Comparison of ENCODE assay signal across 16 mouse cellular contexts in the genomic region with DNA sequence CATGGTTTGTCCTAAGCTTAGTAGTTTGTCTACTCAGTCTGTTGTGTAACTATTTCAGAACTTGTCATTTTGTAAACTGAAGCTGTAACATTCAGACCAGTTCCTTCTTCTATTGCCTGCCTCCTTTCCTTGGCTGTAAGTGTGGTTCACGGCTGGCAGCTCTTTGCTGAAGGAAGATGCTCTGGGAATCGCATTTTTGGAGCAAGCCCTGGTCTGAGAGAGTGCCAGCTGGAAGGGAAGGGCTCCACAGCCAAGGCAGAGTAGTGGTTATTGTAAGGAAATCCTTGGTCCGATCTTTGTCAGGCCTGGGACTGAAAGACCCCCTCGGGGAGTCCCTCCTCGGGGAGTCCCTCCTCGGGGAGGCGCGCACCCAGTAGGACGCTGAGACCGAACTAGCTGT. TPM values are rescaled to one million over a fixed set of nuclear protein-coding genes. Genes with fewer than 3 reads are reported as not detected.
DNase-seq lines count a peak whose midpoint lies in the region; ATAC-seq and TF ChIP-seq lines count a peak whose summit lies in the region.
"Had no signal": no experiment of that assay in that cellular context is flagged by ENCODE, and none has a peak within 500 bp of the region (broad histone marks: within the 10 kb centered on the region; RNA-seq: fewer than 3 reads in every experiment).

No protein-coding gene starts in this region.

- H3K4me1 ChIP-seq in heart, embryonic 13.5 days, result peaks cover 44% of the 10 kb centered on the region
- H3K4me1 ChIP-seq in heart, adult 2 months (ENCODE audit: control insufficient read depth, insufficient read depth, low read length), result no peaks in the 10 kb centered on the region
- H3K4me1 ChIP-seq in intestine, embryonic 16.5 days (ENCODE audit: control insufficient read depth, insufficient read depth, low read length), result no peaks in the 10 kb centered on the region
- no peaks in the 10 kb centered on the region for H3K4me1 ChIP-seq in hindbrain, embryonic 14.5 days (replicated peaks; ENCODE audit: control insufficient read depth, insufficient read depth, low read length)
- H3K4me1 ChIP-seq: limb, embryonic 15.5 days; midbrain, embryonic 13.5 days; neural tube, embryonic 12.5 days had no signal

- no peaks in the 10 kb centered on the region for H3K27me3 ChIP-seq in heart, embryonic 13.5 days (replicated peaks)
- no peaks in the 10 kb centered on the region for H3K27me3 ChIP-seq in heart, adult 2 months (ENCODE audit: control insufficient read depth, insufficient read depth, low read length)
- no peaks in the 10 kb centered on the region for H3K27me3 ChIP-seq in intestine, embryonic 16.5 days (replicated peaks; ENCODE audit: control insufficient read depth, insufficient read depth, low read length)
- H3K27me3 ChIP-seq in hindbrain, embryonic 14.5 days (ENCODE audit: control insufficient read depth, insufficient read depth, low read length), result no peaks in the 10 kb centered on the region
- H3K27me3 ChIP-seq: limb, embryonic 15.5 days; midbrain, embryonic 13.5 days; neural tube, embryonic 12.5 days had no signal

- ATAC-seq in heart, embryonic 13.5 days (ENCODE audit: extremely low read depth, insufficient number of reproducible peaks, low FRiP score, low TSS enrichment), result no peak
- peak; percentile 31; the same call in 1 of the 2 replicates for ATAC-seq in cerebellum, adult (ENCODE audit: insufficient number of reproducible peaks, low FRiP score, low TSS enrichment)
- ATAC-seq in intestine, embryonic 16.5 days, result no peak
- no peak for ATAC-seq in hindbrain, embryonic 14.5 days (ENCODE audit: low FRiP score)
- ATAC-seq: midbrain, embryonic 13.5 days had no signal

- intact Hi-C loops in heart, adult 2 months (cut with DNase I), result no loop called here

- H3K27ac ChIP-seq in heart, embryonic 13.5 days (replicated peaks), result peak overlapping the region; percentile 89
- H3K27ac ChIP-seq in heart, adult 2 months, result no peak overlapping the region
- no peak overlapping the region for H3K27ac ChIP-seq in intestine, embryonic 16.5 days (ENCODE audit: low read length)
- no peak overlapping the region for H3K27ac ChIP-seq in hindbrain, embryonic 14.5 days
- H3K27ac ChIP-seq: limb, embryonic 15.5 days; midbrain, embryonic 13.5 days; neural tube, embryonic 12.5 days had no signal

- H3K36me3 ChIP-seq in heart, embryonic 13.5 days, result peaks cover 97% of the 10 kb centered on the region
- H3K36me3 ChIP-seq in heart, adult 2 months (ENCODE audit: control insufficient read depth, insufficient read depth, low read length), result peaks cover 3% of the 10 kb centered on the region; the same call in 1 of the 2 replicates
- peaks cover 34% of the 10 kb centered on the region for H3K36me3 ChIP-seq in intestine, embryonic 16.5 days (ENCODE audit: control insufficient read depth, insufficient read depth, low read length)
- H3K36me3 ChIP-seq in hindbrain, embryonic 14.5 days (replicated peaks; ENCODE audit: control insufficient read depth, insufficient read depth), result peaks cover 82% of the 10 kb centered on the region

- no peak for TF ChIP-seq CTCF in heart, adult 2 months (IDR thresholded peaks at IDR 0.05)

- H3K4me2 ChIP-seq in heart, embryonic 13.5 days, result no peak overlapping the region
- H3K4me2 ChIP-seq in intestine, embryonic 16.5 days (ENCODE audit: low read depth, low read length), result no peak overlapping the region
- H3K4me2 ChIP-seq in hindbrain, embryonic 14.5 days (replicated peaks), result no peak overlapping the region
- H3K4me2 ChIP-seq: limb, embryonic 15.5 days; midbrain, embryonic 13.5 days; neural tube, embryonic 12.5 days had no signal

- WGBS in heart, embryonic 13.5 days, result 87% methylated on average over 10 of the region's 10 CpGs
- WGBS in heart, adult 2 months, result 94% methylated on average over 10 of the region's 10 CpGs
- WGBS in intestine, embryonic 16.5 days, result 94% methylated on average over 10 of the region's 10 CpGs
- 92% methylated on average over 10 of the region's 10 CpGs for WGBS in hindbrain, embryonic 14.5 days

- no peaks in the 10 kb centered on the region for H3K79me2 ChIP-seq in heart, adult 2 months (replicated peaks; ENCODE audit: control insufficient read depth, insufficient read depth, low read length)

- no peak overlapping the region for H3K4me3 ChIP-seq in heart, embryonic 13.5 days
- H3K4me3 ChIP-seq in heart, adult 2 months, result no peak overlapping the region
- no peak overlapping the region for H3K4me3 ChIP-seq in intestine, embryonic 16.5 days (ENCODE audit: low read length)
- H3K4me3 ChIP-seq in hindbrain, embryonic 14.5 days (replicated peaks; ENCODE audit: low read length), result no peak overlapping the region
- H3K4me3 ChIP-seq: limb, embryonic 15.5 days; midbrain, embryonic 13.5 days; neural tube, embryonic 12.5 days had no signal

- TF ChIP-seq EP300 in heart, adult 2 months (IDR thresholded peaks at IDR 0.05; ENCODE audit: insufficient read depth, low read depth, low read length), result no peak

- DNase-seq in heart, adult 2 months, result no peak
- DNase-seq in brain, adult 2 months (ENCODE audit: low read depth, low spot score), result peak; percentile 77
- peak; percentile 71 for DNase-seq in cerebellum, adult 9-11 months
- DNase-seq in hindbrain, embryonic 14.5 days (ENCODE audit: low spot score), result no peak
- DNase-seq: gastrocnemius, postnatal 36 days; heart, postnatal 36 days; kidney, adult 18-20 months; kidney, postnatal 10 days; layer of hippocampus, postnatal 36 days; lung, postnatal 14 days had no signal

- no peak for TF ChIP-seq POLR2A in heart, adult 2 months (IDR thresholded peaks at IDR 0.05; ENCODE audit: insufficient read depth, low read depth, low read length)

- H3K9me3 ChIP-seq in heart, embryonic 13.5 days, result no peaks in the 10 kb centered on the region
- H3K9me3 ChIP-seq in intestine, embryonic 16.5 days (ENCODE audit: control insufficient read depth, low read length), result no peaks in the 10 kb centered on the region
- H3K9me3 ChIP-seq in hindbrain, embryonic 14.5 days (ENCODE audit: control insufficient read depth, low read length), result no peaks in the 10 kb centered on the region
- H3K9me3 ChIP-seq: limb, embryonic 15.5 days; midbrain, embryonic 13.5 days; neural tube, embryonic 12.5 days had no signal

- H3K9ac ChIP-seq in heart, embryonic 13.5 days, result no peak overlapping the region
- no peak overlapping the region for H3K9ac ChIP-seq in heart, adult 2 months (ENCODE audit: low read depth, low read length)
- no peak overlapping the region for H3K9ac ChIP-seq in intestine, embryonic 16.5 days (ENCODE audit: low read depth, low read length)
- H3K9ac ChIP-seq in hindbrain, embryonic 14.5 days, result no peak overlapping the region
- H3K9ac ChIP-seq: limb, embryonic 15.5 days; midbrain, embryonic 13.5 days; neural tube, embryonic 12.5 days had no signal

RNA-seq across cellular contexts. Expression of gene Cmtr1, which starts 28.2 kb away (rescaled TPM):
- 87.9 and 91.2 TPM in 2 replicates for polyA plus RNA-seq in heart, embryonic 13.5 days (2015; fragmentation: Nextera tagmentation; extraction: Ambion mirVana)
- 10 to 100 TPM; 51.6 to 65.4 TPM for total RNA-seq in heart, adult 2 months (2021)
- polyA plus RNA-seq in heart, adult 2 months (2012; rRNA removed), result 24.0 and 42.2 TPM in 2 replicates
- polyA plus RNA-seq in intestine, embryonic 16.5 days (2015; fragmentation: Nextera tagmentation; extraction: Ambion mirVana), result 85.9 and 92.7 TPM in 2 replicates
- polyA plus RNA-seq in hindbrain, embryonic 14.5 days (2014; fragmentation: Nextera tagmentation; extraction: Ambion mirVana), result 103 and 109 TPM in 2 replicates

RNA-seq across cellular contexts. Expression of gene Ccdc167, which starts 28.2 kb away (rescaled TPM):
- polyA plus RNA-seq in heart, embryonic 13.5 days (2015; fragmentation: Nextera tagmentation; extraction: Ambion mirVana), result 14.4 and 14.6 TPM in 2 replicates
- total RNA-seq in heart, adult 2 months (2021), result 10 to 100 TPM; 11.4 to 11.8 TPM
- 6.9 and 11.1 TPM in 2 replicates for polyA plus RNA-seq in heart, adult 2 months (2012; rRNA removed)
- polyA plus RNA-seq in intestine, embryonic 16.5 days (2015; fragmentation: Nextera tagmentation; extraction: Ambion mirVana), result 10.2 and 12.4 TPM in 2 replicates
- 13.5 and 13.6 TPM in 2 replicates for polyA plus RNA-seq in hindbrain, embryonic 14.5 days (2014; fragmentation: Nextera tagmentation; extraction: Ambion mirVana)

Comparison
In these comparisons a context has a peak if more than half of its experiments do, and no peak if none do; other contexts are left out.
1. DNase-seq: peak in brain, adult 2 months (single experiment) and cerebellum, adult 9-11 months (single experiment); none in heart, adult 2 months (0 of 2) and hindbrain, embryonic 14.5 days (single experiment).